Mouse (Mus musculus) liver, embryonic 14.5 days (tissue): ENCODE results near the gene Pus10. TPM values are rescaled to one million over a fixed set of nuclear protein-coding genes. Genes with fewer than 3 reads are reported as not detected.

ENCODE experiments used
- ATAC-seq: fragments of 200-750 bp; cut with Nextera tagmentation; 2 replicates; pipeline ENCODE4 v1.8.0; 2017; ENCODE audit warnings: moderate number of reproducible peaks, mild to moderate bottlenecking, moderate library complexity; ENCODE audit not compliant: insufficient read depth
- DNase-seq, 3 experiments: peaks; one replicate each; pipeline ENCODE4 v3.0.0-alpha.2; 2012 to 2013; ENCODE audit warnings: low read depth in 3 of 3, low spot score in 3 of 3
- H3K27ac ChIP-seq: fragments of 300-500 bp; sonication (generic); 2 replicates; pipeline ENCODE4 v1.5.1; 2014; ENCODE audit warnings: moderate library complexity, mild to moderate bottlenecking, control low read depth, inconsistent platforms
- H3K27me3 ChIP-seq: fragments of 300-500 bp; sonication (generic); 2 replicates; pipeline ENCODE4 v1.6.1; 2014; ENCODE audit warnings: mild to moderate bottlenecking, low read length, moderate library complexity; ENCODE audit not compliant: control insufficient read depth, insufficient read depth
- H3K36me3 ChIP-seq: fragments of 300-500 bp; sonication (generic); replicated peaks from 2 replicates; pipeline ENCODE4 v1.6.1; 2014; ENCODE audit warnings: low read depth; ENCODE audit not compliant: control insufficient read depth, insufficient read depth
- H3K4me1 ChIP-seq, 2 experiments: fragments of 200-500 bp in 1 of 2; fragments of 300-500 bp in 1 of 2; sonication (generic) in 1 of 2; replicated peaks; 2 replicates each; pipeline ENCODE4 v1.6.1; 2012 to 2014; ENCODE audit warnings: antibody characterized with exemption in 1 of 2, inconsistent platforms in 1 of 2, low read length in 1 of 2; ENCODE audit not compliant: control insufficient read depth in 2 of 2, insufficient read depth in 2 of 2
- H3K4me2 ChIP-seq: fragments of 300-500 bp; sonication (generic); 2 replicates; pipeline ENCODE4 v1.6.1; 2014; ENCODE audit warnings: low read depth, mild to moderate bottlenecking, control low read depth, moderate library complexity
- H3K4me3 ChIP-seq, 2 experiments: fragments of 200-500 bp in 1 of 2; fragments of 300-500 bp in 1 of 2; sonication (generic) in 1 of 2; 2 replicates each; pipeline ENCODE4 v1.5.1; 2012 to 2014; ENCODE audit warnings: low read depth in 2 of 2, low read length in 2 of 2, mild to moderate bottlenecking in 2 of 2, control low read depth in 1 of 2, inconsistent platforms in 1 of 2, moderate library complexity in 1 of 2; ENCODE audit not compliant: insufficient read depth in 1 of 2
- H3K9ac ChIP-seq: fragments of 300-500 bp; sonication (generic); replicated peaks from 2 replicates; pipeline ENCODE4 v1.6.1; 2014; ENCODE audit warnings: mild to moderate bottlenecking, control low read depth, moderate library complexity
- H3K9me3 ChIP-seq: fragments of 300-500 bp; sonication (generic); 2 replicates; pipeline ENCODE4 v1.6.1; 2016; ENCODE audit warnings: low read length, mixed read lengths; ENCODE audit not compliant: control insufficient read depth
- CTCF ChIP-seq: IDR thresholded peaks from 2 replicates; pipeline ENCODE4 v1.5.1; 2016; ENCODE audit warnings: antibody characterized with exemption, low read depth, control low read depth
- EP300 ChIP-seq: IDR thresholded peaks from 2 replicates; pipeline ENCODE4 v1.6.1; 2016; ENCODE audit warnings: antibody characterized with exemption, low read depth
- WGBS: fragments of 180-500 bp; shearing (Covaris S2); extraction: QIAGEN DNeasy Blood & Tissue Kit; methylation state at CpG from one replicate; pipeline ENCODE4 v1.1.7; 2014; ENCODE audit not compliant: insufficient replicate concordance; 5-methylcytosine and 5-hydroxymethylcytosine counted together
- polyA plus RNA-seq, 2 experiments: library from polyadenylated mRNA; depleted of rRNA in 1 of 2; stranded (reverse) in 1 of 2; unstranded in 1 of 2; fragments of >200 nt; fragmentation: Nextera tagmentation in 1 of 2; extraction: Ambion mirVana in 1 of 2; gene quantifications; 2 replicates each; pipeline versions ENCODE4 v1.2.1 to v1.2.3; 2012 to 2014

Gene Pus10
- polyA plus RNA-seq, 2 experiments, result 6.1 to 13.6 TPM

GRCm38 (mm10) chr11:23771507-23772097 lies 106.1 kb downstream of the Pus10 start:
- TF ChIP-seq CTCF (no peak), EP300 (no peak)
- WGBS, result 8% methylated on average over 21 of the region's 21 CpGs
- no peaks in the 10 kb centered on the region for H3K36me3 ChIP-seq
- ATAC-seq, result peak; percentile 12; the same call in 1 of the 2 replicates
- no peak for DNase-seq
- peaks cover 22% of the 10 kb centered on the region for H3K27me3 ChIP-seq
- H3K4me3 ChIP-seq, result peak overlapping the region; percentile 78 to 81
- no peaks in the 10 kb centered on the region for H3K4me1 ChIP-seq
- H3K4me2 ChIP-seq, result peak overlapping the region; percentile 83
- no peak overlapping the region; the same call in 1 of the 2 replicates for H3K27ac ChIP-seq
- no peaks in the 10 kb centered on the region for H3K9me3 ChIP-seq
- peak overlapping the region; percentile 65 for H3K9ac ChIP-seq

- no peak for TF ChIP-seq CTCF
- TF ChIP-seq EP300, result no peak
- Histone ChIP-seq H3K4me1 (no peaks in the 10 kb centered on the region), H3K36me3 (no peaks in the 10 kb centered on the region), H3K9ac (no peak overlapping the region), H3K27ac (no peak overlapping the region), H3K9me3 (no peaks in the 10 kb centered on the region), H3K27me3 (peaks cover 22% of the 10 kb centered on the region), H3K4me2 (no peak overlapping the region), H3K4me3 (no peak overlapping the region)
- DNase-seq (no peak), ATAC-seq (no peak)
- WGBS, result 20% methylated on average over 1 of the region's 1 CpGs
Measured at GRCm38 (mm10) chr11:23772471-23772870, 107.0 kb downstream of the Pus10 start.

- H3K4me3 ChIP-seq, result no peak overlapping the region
- no peak for DNase-seq
Measured at GRCm38 (mm10) chr11:23778787-23779201, 113.3 kb downstream of the Pus10 start.

GRCm38 (mm10) chr11:23782038-23782437 lies 116.6 kb downstream of the Pus10 start:
- WGBS, result 34% methylated on average over 3 of the region's 3 CpGs
- H3K4me2 ChIP-seq, result no peak overlapping the region
- H3K27ac ChIP-seq, result no peak overlapping the region
- no peaks in the 10 kb centered on the region for H3K4me1 ChIP-seq
- DNase-seq, result no peak
- TF ChIP-seq EP300 (no peak), CTCF (no peak)
- no peaks in the 10 kb centered on the region for H3K9me3 ChIP-seq
- no peak overlapping the region for H3K9ac ChIP-seq
- H3K27me3 ChIP-seq, result no peaks in the 10 kb centered on the region
- H3K4me3 ChIP-seq, result no peak overlapping the region
- no peaks in the 10 kb centered on the region for H3K36me3 ChIP-seq
- ATAC-seq, result no peak

More at GRCm38 (mm10) chr11:23778787-23779201, 113.3 kb downstream of the Pus10 start:
- Histone ChIP-seq H3K27me3 (no peaks in the 10 kb centered on the region), H3K36me3 (no peaks in the 10 kb centered on the region), H3K4me2 (no peak overlapping the region), H3K9me3 (no peaks in the 10 kb centered on the region), H3K9ac (no peak overlapping the region), H3K4me1 (no peaks in the 10 kb centered on the region), H3K27ac (no peak overlapping the region)
- TF ChIP-seq EP300 (no peak), CTCF (no peak)
- WGBS, result 74% methylated on average over 8 of the region's 8 CpGs
- no peak for ATAC-seq

Other genes with a start within 250 kb of the Pus10 start
- 6.7 and 16.8 TPM in 2 replicates for gene Ahsa2, start 167.6 kb upstream of the Pus10 start, polyA plus RNA-seq (2012; rRNA removed)
- 23.2 and 27.7 TPM in 2 replicates for gene Ahsa2, start 167.6 kb upstream of the Pus10 start, polyA plus RNA-seq (2014; fragmentation: Nextera tagmentation; extraction: Ambion mirVana)
- gene 1700093K21Rik, start 144.5 kb upstream of the Pus10 start, polyA plus RNA-seq (2012; rRNA removed), result 0.04 and 0.05 TPM in 2 replicates
- not detected in 2 replicates for gene 1700093K21Rik, start 144.5 kb upstream of the Pus10 start, polyA plus RNA-seq (2014; fragmentation: Nextera tagmentation; extraction: Ambion mirVana)
- gene 0610010F05Rik, start 32.0 kb upstream of the Pus10 start, polyA plus RNA-seq (2012; rRNA removed), result 1.9 and 3.1 TPM in 2 replicates
- gene 0610010F05Rik, start 32.0 kb upstream of the Pus10 start, polyA plus RNA-seq (2014; fragmentation: Nextera tagmentation; extraction: Ambion mirVana), result 11.1 and 12.3 TPM in 2 replicates
- 2.7 and 3.5 TPM in 2 replicates for gene Pex13, start 285 bp downstream of the Pus10 start, polyA plus RNA-seq (2012; rRNA removed)
- 12.2 and 13.0 TPM in 2 replicates for gene Pex13, start 285 bp downstream of the Pus10 start, polyA plus RNA-seq (2014; fragmentation: Nextera tagmentation; extraction: Ambion mirVana)
- 0.52 and 0.55 TPM in 2 replicates for gene Rel, start 105.3 kb downstream of the Pus10 start, polyA plus RNA-seq (2012; rRNA removed)
- 0.37 and 0.52 TPM in 2 replicates for gene Rel, start 105.3 kb downstream of the Pus10 start, polyA plus RNA-seq (2014; fragmentation: Nextera tagmentation; extraction: Ambion mirVana)
- 1.9 and 3.1 TPM in 2 replicates for gene Papolg, start 229.6 kb downstream of the Pus10 start, polyA plus RNA-seq (2012; rRNA removed)
- gene Papolg, start 229.6 kb downstream of the Pus10 start, polyA plus RNA-seq (2014; fragmentation: Nextera tagmentation; extraction: Ambion mirVana), result 4.4 and 4.9 TPM in 2 replicates